Mouse (Mus musculus): ENCODE results near the gene Ubtd1.

Gene Ubtd1

GRCm38 (mm10) chr19:42021681-42022541, 40.3 kb downstream of the Ubtd1 start:
- no peak for DNase-seq (ENCODE audit: low read depth in 2 of 2, low spot score in 2 of 2)

GRCm38 (mm10) chr19:42022542-42022848, 40.9 kb downstream of the Ubtd1 start:
- no peak for DNase-seq (ENCODE audit: low read depth in 2 of 2, low spot score in 2 of 2)

- DNase-seq (ENCODE audit: low read depth in 2 of 2, low spot score in 2 of 2), result peak; percentile 55 to 70
These were observed 44.6 kb downstream of the Ubtd1 start for GRCm38 (mm10) chr19:42026158-42026557.

GRCm38 (mm10) chr19:42031112-42031511, 49.5 kb downstream of the Ubtd1 start:
- peak in 1 of 2 experiments; percentile 5 for DNase-seq (ENCODE audit: low read depth in 2 of 2, low spot score in 2 of 2)

- DNase-seq (ENCODE audit: low read depth in 2 of 2, low spot score in 2 of 2), result no peak
These were observed 52.0 kb downstream of the Ubtd1 start for GRCm38 (mm10) chr19:42033611-42034010.

GRCm38 (mm10) chr19:42034146-42034775, 52.7 kb downstream of the Ubtd1 start:
- no peak for DNase-seq (ENCODE audit: low read depth in 2 of 2, low spot score in 2 of 2)

- no peak for DNase-seq (ENCODE audit: low read depth in 2 of 2, low spot score in 2 of 2)
These were observed 53.4 kb downstream of the Ubtd1 start for GRCm38 (mm10) chr19:42034881-42035455.

GRCm38 (mm10) chr19:42035456-42036248, 54.1 kb downstream of the Ubtd1 start, which contains the start of gene Ankrd2:
TSS of gene Ankrd2 (plus strand) at chr19:42036000.
- peak; percentile 67 to 68 for DNase-seq (ENCODE audit: low read depth in 2 of 2, low spot score in 2 of 2)

GRCm38 (mm10) chr19:42036357-42036756, 54.8 kb downstream of the Ubtd1 start:
- no peak for DNase-seq (ENCODE audit: low read depth in 2 of 2, low spot score in 2 of 2)

- DNase-seq (ENCODE audit: low read depth in 2 of 2, low spot score in 2 of 2), result no peak
These were observed 55.7 kb downstream of the Ubtd1 start for GRCm38 (mm10) chr19:42037167-42037702.

GRCm38 (mm10) chr19:42038310-42038709, 56.7 kb downstream of the Ubtd1 start:
- no peak for DNase-seq (ENCODE audit: low read depth in 2 of 2, low spot score in 2 of 2)

- no peak for DNase-seq (ENCODE audit: low read depth in 2 of 2, low spot score in 2 of 2)
These were observed 62.4 kb downstream of the Ubtd1 start for GRCm38 (mm10) chr19:42043988-42044387.

GRCm38 (mm10) chr19:42045269-42046102, 63.9 kb downstream of the Ubtd1 start, which contains the start of gene Hoga1:
TSS of gene Hoga1 (plus strand) at chr19:42045610.
- DNase-seq (ENCODE audit: low read depth in 2 of 2, low spot score in 2 of 2), result peak; percentile 14 to 41

- no peak for DNase-seq (ENCODE audit: low read depth in 2 of 2, low spot score in 2 of 2)
These were observed 68.7 kb downstream of the Ubtd1 start for GRCm38 (mm10) chr19:42050251-42050650.

GRCm38 (mm10) chr19:42051351-42051750, 69.8 kb downstream of the Ubtd1 start:
- DNase-seq (ENCODE audit: low read depth in 2 of 2, low spot score in 2 of 2), result no peak

- no peak for DNase-seq (ENCODE audit: low read depth in 2 of 2, low spot score in 2 of 2)
These were observed 70.4 kb downstream of the Ubtd1 start, which contains the start of gene 4933411K16Rik for GRCm38 (mm10) chr19:42051948-42052347. TSS of gene 4933411K16Rik (plus strand) at chr19:42052248.

- DNase-seq (ENCODE audit: low read depth in 2 of 2, low spot score in 2 of 2), result no peak
These were observed 72.7 kb downstream of the Ubtd1 start for GRCm38 (mm10) chr19:42054255-42054654.

- no peak for DNase-seq (ENCODE audit: low read depth in 2 of 2, low spot score in 2 of 2)
These were observed 74.3 kb downstream of the Ubtd1 start for GRCm38 (mm10) chr19:42055881-42056280.

GRCm38 (mm10) chr19:42056719-42057409, 75.3 kb downstream of the Ubtd1 start:
- no peak for DNase-seq (ENCODE audit: low read depth in 2 of 2, low spot score in 2 of 2)

Measured in CD8-positive naive resting alpha-beta T cell, adult 2 months (primary cell).